Mouse (Mus musculus): ENCODE measurements around the gene Herc3. TPM values are rescaled to one million over a fixed set of nuclear protein-coding genes. Genes with fewer than 3 reads are reported as not detected.

The Herc3 gene
- 8.4 and 10.5 TPM in 2 replicates for polyA plus RNA-seq (2012; rRNA removed; ENCODE audit: low replicate concordance)

GRCm38 (mm10) chr6:58831232-58832009, at the start of gene Herc3:
TSS of gene Herc3 (plus strand) at chr6:58831465.

GRCm38 (mm10) chr6:58906852-58907261, 75.6 kb downstream of the Herc3 start, which contains the start of gene Nap1l5:
TSS of gene Nap1l5 (minus strand) at chr6:58907076.

Other genes with a start within 250 kb of the Herc3 start
- 7.1 and 10.7 TPM in 2 replicates for gene Abcg2, start 246.9 kb upstream of the Herc3 start, polyA plus RNA-seq (2012; rRNA removed; ENCODE audit: low replicate concordance)
- 0.53 and 1.2 TPM in 2 replicates for gene Nap1l5, start 75.6 kb downstream of the Herc3 start, polyA plus RNA-seq (2012; rRNA removed; ENCODE audit: low replicate concordance)
- gene Fam13a, start 193.1 kb downstream of the Herc3 start, polyA plus RNA-seq (2012; rRNA removed; ENCODE audit: low replicate concordance), result 1.8 and 6.0 TPM in 2 replicates

All from duodenum, adult 2 months (tissue).